Mouse (Mus musculus) forebrain, embryonic 13.5 days (tissue): Measurements from ENCODE around the gene Gm3047. TPM values are rescaled to one million over a fixed set of nuclear protein-coding genes. Genes with fewer than 3 reads are reported as not detected.
"Not testable (repeated sequence)": the region's sequence is repeated elsewhere in the genome, so short reads cannot be mapped to it uniquely, and the experiment has no call there.

Experiments
- ATAC-seq: fragments of 200-750 bp; cut with Nextera tagmentation; 2 replicates; pipeline ENCODE4 v1.8.0; 2017
- H3K27ac ChIP-seq: fragments of 300-500 bp; sonication (generic); 2 replicates; pipeline ENCODE4 v1.5.1; 2015; ENCODE audit warnings: inconsistent platforms, mild to moderate bottlenecking, moderate library complexity
- H3K27me3 ChIP-seq: fragments of 300-500 bp; sonication (generic); 2 replicates; pipeline ENCODE4 v1.6.1; 2015; ENCODE audit warnings: mild to moderate bottlenecking, inconsistent platforms
- H3K36me3 ChIP-seq: fragments of 300-500 bp; sonication (generic); 2 replicates; pipeline ENCODE4 v1.6.1; 2015; ENCODE audit warnings: mild to moderate bottlenecking, inconsistent platforms; ENCODE audit not compliant: poor library complexity, severe bottlenecking
- H3K4me1 ChIP-seq: fragments of 300-500 bp; sonication (generic); 2 replicates; pipeline ENCODE4 v1.6.1; 2015; ENCODE audit warnings: inconsistent platforms
- H3K4me2 ChIP-seq: fragments of 300-500 bp; sonication (generic); 2 replicates; pipeline ENCODE4 v1.6.1; 2015; ENCODE audit warnings: inconsistent platforms, mild to moderate bottlenecking, moderate library complexity
- H3K4me3 ChIP-seq: fragments of 300-500 bp; sonication (generic); 2 replicates; pipeline ENCODE4 v1.5.1; 2015; ENCODE audit warnings: mild to moderate bottlenecking, inconsistent platforms
- H3K9ac ChIP-seq: fragments of 300-500 bp; sonication (generic); 2 replicates; pipeline ENCODE4 v1.6.1; 2015; ENCODE audit warnings: mild to moderate bottlenecking, inconsistent platforms
- H3K9me3 ChIP-seq: fragments of 300-500 bp; sonication (generic); replicated peaks from 2 replicates; pipeline ENCODE4 v1.6.1; 2016; ENCODE audit warnings: inconsistent platforms
- WGBS: fragments of 180-500 bp; shearing (Covaris S2); methylation state at CpG from one replicate; pipeline ENCODE4 v1.1.7; 2015; 5-methylcytosine and 5-hydroxymethylcytosine counted together
- polyA plus RNA-seq: library from polyadenylated mRNA; unstranded; fragments of >200 nt; fragmentation: Nextera tagmentation; extraction: Ambion mirVana; gene quantifications from 2 replicates; pipeline ENCODE4 v1.2.1, GENCODE M21; 2015

Gene Gm3047
- not detected in 2 replicates for polyA plus RNA-seq

- H3K4me1 ChIP-seq, H3K9ac ChIP-seq, H3K27me3 ChIP-seq, H3K27ac ChIP-seq, H3K9me3 ChIP-seq, H3K36me3 ChIP-seq, ATAC-seq, H3K4me2 ChIP-seq, H3K4me3 ChIP-seq: not testable (repeated sequence)
- WGBS, result no CpG with 5 or more reads among the region's 2 CpGs
These were observed at the start of gene Gm3047 for GRCm38 (mm10) chr14:4555105-4555504. TSS of gene Gm3047 (plus strand) at chr14:4555405.

Other genes with a start within 250 kb of the Gm3047 start
- not detected in 2 replicates for gene Gm3149, start 238.1 kb upstream of the Gm3047 start, polyA plus RNA-seq
- 2.2 and 3.5 TPM in 2 replicates for gene 2610042L04Rik, start 220.6 kb upstream of the Gm3047 start, polyA plus RNA-seq
- not detected in 2 replicates for gene Gm3159, start 157.9 kb upstream of the Gm3047 start, polyA plus RNA-seq
- gene Gm3164, start 140.0 kb upstream of the Gm3047 start, polyA plus RNA-seq, result 1.9 and 2.3 TPM in 2 replicates
- gene Gm3173, start 124.4 kb upstream of the Gm3047 start, polyA plus RNA-seq, result 1.7 TPM in 1 of 2 replicates, not detected in the other
- not detected in 2 replicates for gene Gm3182, start 73.7 kb upstream of the Gm3047 start, polyA plus RNA-seq
- not detected in 2 replicates for gene Gm8159, start 76.9 kb downstream of the Gm3047 start, polyA plus RNA-seq
- gene Gm3239, start 108.8 kb downstream of the Gm3047 start, polyA plus RNA-seq, result 0.43 TPM in 1 of 2 replicates, not detected in the other
- not detected in 2 replicates for gene Gm7876, start 153.8 kb downstream of the Gm3047 start, polyA plus RNA-seq
- gene Gm3252, start 171.4 kb downstream of the Gm3047 start, polyA plus RNA-seq, result 1.5 and 1.7 TPM in 2 replicates
- not detected in 2 replicates for gene Gm9602, start 220.9 kb downstream of the Gm3047 start, polyA plus RNA-seq